Mouse (Mus musculus) lung, postnatal 14 days (tissue): ENCODE measurements around the gene Smc1b.

Experiments used
- DNase-seq: peaks from one replicate; pipeline ENCODE4 v3.0.0; 2021

The Smc1b gene

GRCm38 (mm10) chr15:85016951-85017664 lies 114.7 kb downstream of the Smc1b start, which contains the start of gene Upk3a:
TSS of gene Upk3a (plus strand) at chr15:85017141.
- peak; percentile 56 for DNase-seq

DNA sequence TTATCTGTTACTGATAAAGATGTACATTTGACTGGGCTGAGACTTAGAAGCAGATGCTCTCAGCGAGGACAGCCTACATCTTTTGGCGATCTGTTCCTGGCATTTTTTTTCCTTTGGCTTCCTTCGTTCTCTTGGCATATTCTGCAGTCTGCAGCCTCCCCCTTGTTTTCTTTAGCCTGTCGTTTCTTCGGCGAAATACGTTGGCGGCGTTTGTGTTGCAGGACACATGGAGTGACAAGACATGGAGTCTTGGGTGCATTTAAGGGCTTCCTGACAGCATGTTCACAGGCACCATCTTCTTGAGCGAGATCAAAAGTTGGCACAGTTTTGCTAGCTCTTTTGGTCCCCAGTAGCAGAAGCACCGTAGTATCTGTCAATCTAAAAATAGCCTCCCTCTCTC lies 116.0 kb downstream of the Smc1b start:
- peak; percentile 16 for DNase-seq
